Mouse (Mus musculus) liver, postnatal 0 days (tissue): Measurements from ENCODE around the gene Dab1. TPM values are rescaled to one million over a fixed set of nuclear protein-coding genes. Genes with fewer than 3 reads are reported as not detected.

Source experiments
- ATAC-seq: fragments of 200-750 bp; cut with Nextera tagmentation; 2 replicates; pipeline ENCODE4 v1.8.0; 2017; ENCODE audit warnings: mild to moderate bottlenecking, moderate library complexity
- DNase-seq: peaks from one replicate; pipeline ENCODE4 v3.0.0-alpha.2; 2016
- H3K27ac ChIP-seq: fragments of 300-500 bp; sonication (generic); 2 replicates; pipeline ENCODE4 v1.5.1; 2014; ENCODE audit warnings: antibody characterized with exemption, moderate library complexity, mild to moderate bottlenecking, low read depth
- H3K27me3 ChIP-seq: fragments of 300-500 bp; sonication (generic); 2 replicates; pipeline ENCODE4 v1.6.1; 2014; ENCODE audit warnings: low read length, control low read depth, mixed read lengths; ENCODE audit not compliant: insufficient read depth
- H3K36me3 ChIP-seq: fragments of 300-500 bp; sonication (generic); replicated peaks from 2 replicates; pipeline ENCODE4 v1.6.1; 2014; ENCODE audit warnings: mild to moderate bottlenecking, control low read depth, low read length, moderate library complexity, mixed read lengths; ENCODE audit not compliant: insufficient read depth
- H3K4me1 ChIP-seq: fragments of 300-500 bp; sonication (generic); 2 replicates; pipeline ENCODE4 v1.6.1; 2014; ENCODE audit warnings: antibody characterized with exemption, mild to moderate bottlenecking, control low read depth; ENCODE audit not compliant: insufficient read depth
- H3K4me2 ChIP-seq: fragments of 300-500 bp; sonication (generic); 2 replicates; pipeline ENCODE4 v1.6.1; 2014; ENCODE audit warnings: low read depth, mild to moderate bottlenecking, low read length, moderate library complexity, mixed read lengths
- H3K4me3 ChIP-seq: fragments of 300-500 bp; sonication (generic); 2 replicates; pipeline ENCODE4 v1.5.1; 2014; ENCODE audit warnings: low read depth, low read length
- H3K9ac ChIP-seq: fragments of 300-500 bp; sonication (generic); replicated peaks from 2 replicates; pipeline ENCODE4 v1.6.1; 2014; ENCODE audit warnings: mild to moderate bottlenecking, moderate library complexity
- H3K9me3 ChIP-seq: fragments of 300-500 bp; sonication (generic); 2 replicates; pipeline ENCODE4 v1.6.1; 2016; ENCODE audit warnings: mild to moderate bottlenecking, control low read depth, low read length, mixed read lengths
- CTCF ChIP-seq: sonication (generic); IDR thresholded peaks from 2 replicates; pipeline ENCODE4 v1.5.1; 2016; ENCODE audit warnings: antibody characterized with exemption, low read depth
- EP300 ChIP-seq: IDR thresholded peaks from 2 replicates; pipeline ENCODE4 v1.6.1; 2016; ENCODE audit warnings: antibody characterized with exemption, low read depth, mild to moderate bottlenecking
- WGBS: fragments of 180-500 bp; shearing (Covaris S2); extraction: QIAGEN DNeasy Blood & Tissue Kit; methylation state at CpG from one replicate; pipeline ENCODE4 v1.1.7; 2014; ENCODE audit not compliant: insufficient replicate concordance; 5-methylcytosine and 5-hydroxymethylcytosine counted together
- polyA plus RNA-seq: library from polyadenylated mRNA; unstranded; fragments of >200 nt; fragmentation: Nextera tagmentation; extraction: Ambion mirVana; gene quantifications from 2 replicates; pipeline ENCODE4 v1.2.1, GENCODE M21; 2015

The Dab1 gene
- polyA plus RNA-seq, 1 experiment from 2014 or later: 1.1 TPM

GRCm38 (mm10) chr4:104399106-104399730 lies 780.1 kb downstream of the Dab1 start:
- 70% methylated on average over 9 of the region's 9 CpGs for WGBS

GRCm38 (mm10) chr4:104404099-104404498 lies 784.9 kb downstream of the Dab1 start:
- no peak for ATAC-seq
- 74% methylated on average over 5 of the region's 5 CpGs for WGBS
- H3K4me3 ChIP-seq: no peak overlapping the region
- H3K4me1 ChIP-seq: no peaks in the 10 kb centered on the region
- no peaks in the 10 kb centered on the region for H3K36me3 ChIP-seq
- TF ChIP-seq CTCF (no peak), EP300 (no peak)
- no peak overlapping the region for H3K4me2 ChIP-seq
- no peak overlapping the region for H3K27ac ChIP-seq
- no peaks in the 10 kb centered on the region for H3K27me3 ChIP-seq
- H3K9ac ChIP-seq: no peak overlapping the region
- DNase-seq: no peak
- no peaks in the 10 kb centered on the region for H3K9me3 ChIP-seq

More at GRCm38 (mm10) chr4:104399106-104399730, 780.1 kb downstream of the Dab1 start:
- Histone ChIP-seq H3K36me3 (no peaks in the 10 kb centered on the region), H3K4me2 (no peak overlapping the region), H3K9ac (no peak overlapping the region), H3K27ac (no peak overlapping the region), H3K4me3 (no peak overlapping the region), H3K4me1 (no peaks in the 10 kb centered on the region), H3K27me3 (no peaks in the 10 kb centered on the region), H3K9me3 (no peaks in the 10 kb centered on the region)
- no peak for DNase-seq
- TF ChIP-seq CTCF: no peak
- no peak for TF ChIP-seq EP300
- no peak for ATAC-seq

GRCm38 (mm10) chr4:104410922-104411321 lies 791.8 kb downstream of the Dab1 start:
- Histone ChIP-seq H3K4me1 (no peaks in the 10 kb centered on the region), H3K4me2 (no peak overlapping the region), H3K27ac (no peak overlapping the region), H3K4me3 (no peak overlapping the region), H3K36me3 (no peaks in the 10 kb centered on the region), H3K27me3 (no peaks in the 10 kb centered on the region), H3K9ac (no peak overlapping the region), H3K9me3 (no peaks in the 10 kb centered on the region)
- ATAC-seq (no peak), DNase-seq (no peak)
- TF ChIP-seq CTCF (no peak), EP300 (no peak)
- WGBS: 80% methylated on average over 6 of the region's 6 CpGs

- no peak for ATAC-seq
- no peak for DNase-seq
- Histone ChIP-seq H3K4me1 (no peaks in the 10 kb centered on the region), H3K4me3 (no peak overlapping the region), H3K36me3 (no peaks in the 10 kb centered on the region), H3K4me2 (no peak overlapping the region), H3K9ac (no peak overlapping the region), H3K27me3 (no peaks in the 10 kb centered on the region), H3K27ac (no peak overlapping the region), H3K9me3 (no peaks in the 10 kb centered on the region)
- WGBS: 56% methylated on average over 2 of the region's 2 CpGs
- no peak for TF ChIP-seq CTCF
- no peak for TF ChIP-seq EP300
Measured at GRCm38 (mm10) chr4:104415482-104415881, 796.3 kb downstream of the Dab1 start.

GRCm38 (mm10) chr4:104418354-104418753 lies 799.2 kb downstream of the Dab1 start:
- no peak overlapping the region for H3K9ac ChIP-seq
- ATAC-seq (no peak), DNase-seq (no peak)
- no peak overlapping the region for H3K4me3 ChIP-seq
- no peak overlapping the region for H3K27ac ChIP-seq
- WGBS: 85% methylated on average over 2 of the region's 2 CpGs
- H3K4me2 ChIP-seq: no peak overlapping the region
- no peaks in the 10 kb centered on the region for H3K4me1 ChIP-seq
- H3K27me3 ChIP-seq: no peaks in the 10 kb centered on the region
- H3K9me3 ChIP-seq: no peaks in the 10 kb centered on the region
- H3K36me3 ChIP-seq: no peaks in the 10 kb centered on the region
- TF ChIP-seq CTCF (no peak), EP300 (no peak)

GRCm38 (mm10) chr4:104420983-104421680 lies 802.0 kb downstream of the Dab1 start:
- Histone ChIP-seq H3K4me2 (no peak overlapping the region), H3K4me3 (no peak overlapping the region), H3K4me1 (no peaks in the 10 kb centered on the region), H3K9ac (no peak overlapping the region), H3K27ac (no peak overlapping the region), H3K36me3 (no peaks in the 10 kb centered on the region), H3K27me3 (no peaks in the 10 kb centered on the region), H3K9me3 (no peaks in the 10 kb centered on the region)
- no peak for ATAC-seq
- no peak for DNase-seq
- TF ChIP-seq EP300 (no peak), CTCF (no peak)
- WGBS: 88% methylated on average over 12 of the region's 12 CpGs
